Mouse (Mus musculus) left cerebral cortex, postnatal 4 days (tissue): ENCODE data around the gene Adam23. TPM values are rescaled to one million over a fixed set of nuclear protein-coding genes. Genes with fewer than 3 reads are reported as not detected.

ENCODE experiments used
- DNase-seq: peaks from one replicate; pipeline ENCODE4 v3.0.0-alpha.2; 2022
- intact Hi-C: fragments of 180-260 bp; cut with DNase I; formaldehyde crosslinking; loops from one replicate; pipeline ENCODE4 v1.15.1; 2025
- total RNA-seq, 2 experiments: library from RNA; stranded (reverse); gene quantifications; 2 replicates each; pipeline ENCODE4 v1.2.3; 2021

Gene Adam23
- total RNA-seq: 100 to 1,000 TPM; 130 to 142 TPM

- peak; percentile 70 for DNase-seq
- intact Hi-C loops: loop anchor here (10.0 kb wide), 1 partner anchor 171 kb away; the partner anchor contains the start of gene Zdbf2
Measured at GRCm38 (mm10) chr1:63445656-63446046, at the start of gene Adam23. Gene Adam23 (plus strand): TSS chr1:63445891.

GRCm38 (mm10) chr1:63401130-63401529 lies 44.6 kb upstream of the Adam23 start:
- DNase-seq: peak; percentile 77
- intact Hi-C loops: no loop called here

- DNase-seq: peak; percentile 24
- intact Hi-C loops: no loop called here
Measured at GRCm38 (mm10) chr1:63403601-63404000, 42.1 kb upstream of the Adam23 start.

- intact Hi-C loops: no loop called here
- DNase-seq: no peak
Measured at GRCm38 (mm10) chr1:63408344-63408743, 37.3 kb upstream of the Adam23 start.

- intact Hi-C loops: no loop called here
- no peak for DNase-seq
Measured at GRCm38 (mm10) chr1:63418491-63418890, 27.2 kb upstream of the Adam23 start.

GRCm38 (mm10) chr1:63430668-63431067 lies 15.0 kb upstream of the Adam23 start:
- peak; percentile 46 for DNase-seq

GRCm38 (mm10) chr1:63431166-63431565 lies 14.5 kb upstream of the Adam23 start:
- intact Hi-C loops: no loop called here

More at GRCm38 (mm10) chr1:63430668-63431067, 15.0 kb upstream of the Adam23 start:
- intact Hi-C loops: no loop called here

GRCm38 (mm10) chr1:63431842-63432241 lies 13.8 kb upstream of the Adam23 start:
- intact Hi-C loops: no loop called here
- no peak for DNase-seq

More at GRCm38 (mm10) chr1:63431166-63431565, 14.5 kb upstream of the Adam23 start:
- peak; percentile 28 for DNase-seq

GRCm38 (mm10) chr1:63434052-63434451 lies 11.6 kb upstream of the Adam23 start:
- no peak for DNase-seq
- intact Hi-C loops: no loop called here

- DNase-seq: no peak
- intact Hi-C loops: no loop called here
Measured at GRCm38 (mm10) chr1:63437529-63437928, 8.2 kb upstream of the Adam23 start.

- intact Hi-C loops: loop anchor here (10.0 kb wide), 1 partner anchor 167 kb away; the partner anchor contains the start of gene Zdbf2
- DNase-seq: no peak
Measured at GRCm38 (mm10) chr1:63442186-63442585, 3.5 kb upstream of the Adam23 start.

- no peak for DNase-seq
- intact Hi-C loops: loop anchor here (10.0 kb wide), 1 partner anchor 168 kb away; the partner anchor contains the start of gene Zdbf2
Measured at GRCm38 (mm10) chr1:63442616-63443015, 3.1 kb upstream of the Adam23 start.

- peak; percentile 10 for DNase-seq
- intact Hi-C loops: loop anchor here (10.0 kb wide), 1 partner anchor 170 kb away; the partner anchor contains the start of gene Zdbf2
Measured at GRCm38 (mm10) chr1:63445149-63445609, 512 bp upstream of the Adam23 start.

- DNase-seq: peak; percentile 17
- intact Hi-C loops: loop anchor here (10.0 kb wide), 1 partner anchor 171 kb away; the partner anchor contains the start of gene Zdbf2
Measured at GRCm38 (mm10) chr1:63446047-63446704, 485 bp downstream of the Adam23 start.

GRCm38 (mm10) chr1:63446721-63447120 lies 1.0 kb downstream of the Adam23 start:
- no peak for DNase-seq
- intact Hi-C loops: loop anchor here (10.0 kb wide), 1 partner anchor 172 kb away; the partner anchor contains the start of gene Zdbf2

GRCm38 (mm10) chr1:63450091-63450490 lies 4.4 kb downstream of the Adam23 start:
- DNase-seq: no peak
- intact Hi-C loops: no loop called here

- intact Hi-C loops: no loop called here
- no peak for DNase-seq
Measured at GRCm38 (mm10) chr1:63453332-63453887, 7.7 kb downstream of the Adam23 start.

GRCm38 (mm10) chr1:63457801-63458519 lies 12.3 kb downstream of the Adam23 start:
- intact Hi-C loops: no loop called here
- DNase-seq: peak; percentile 51

- intact Hi-C loops: no loop called here
- peak; percentile 6 for DNase-seq
Measured at GRCm38 (mm10) chr1:63459151-63459550, 13.5 kb downstream of the Adam23 start.

- intact Hi-C loops: no loop called here
- DNase-seq: no peak
Measured at GRCm38 (mm10) chr1:63459926-63460325, 14.2 kb downstream of the Adam23 start.

- DNase-seq: no peak
- intact Hi-C loops: no loop called here
Measured at GRCm38 (mm10) chr1:63464441-63464840, 18.8 kb downstream of the Adam23 start.
